Mouse (Mus musculus): ENCODE results near the gene Extl1.

GRCm38 (mm10) chr4:134401856-134402570, 18.4 kb upstream of the Extl1 start:
- no peak for TF ChIP-seq POLR2A (IDR thresholded peaks at IDR 0.05; ENCODE audit: borderline replicate concordance, insufficient read depth, low read length)
- no peak for TF ChIP-seq CTCF (IDR thresholded peaks at IDR 0.05; ENCODE audit: borderline replicate concordance, insufficient read depth, low read depth, low read length)
